Mouse (Mus musculus) heart, postnatal 0 days (tissue): ENCODE data around the gene Gars.

Experiments used
- CTCF ChIP-seq: IDR thresholded peaks from 2 replicates; pipeline ENCODE4 v1.5.1; 2016; ENCODE audit warnings: antibody characterized with exemption, control low read depth, low read depth
- EP300 ChIP-seq: IDR thresholded peaks from 2 replicates; pipeline ENCODE4 v1.6.1; 2016; ENCODE audit warnings: antibody characterized with exemption, low read depth

- TF ChIP-seq CTCF (no peak), EP300 (no peak)
These were observed 6.7 kb downstream of the Gars start for GRCm38 (mm10) chr6:55044542-55044941.
